Mouse (Mus musculus): ENCODE results near the gene Prss43. TPM values are rescaled to one million over a fixed set of nuclear protein-coding genes. Genes with fewer than 3 reads are reported as not detected.

The Prss43 gene
- total RNA-seq, 2 experiments from 2014 or later: not detected

Other genes starting within 250 kb of the Prss43 start
- 1 to 10 TPM; 1.6 to 2.2 TPM for gene Nradd, start 202.2 kb upstream of the Prss43 start, total RNA-seq (2021)
- gene Nbeal2, start 172.5 kb upstream of the Prss43 start, total RNA-seq (2021): 1 to 10 TPM; 2.2 to 3.4 TPM
- gene Ccdc12, start 170.2 kb upstream of the Prss43 start, total RNA-seq (2021): 10 to 100 TPM; 50.3 to 53.6 TPM
- 100 to 1,000 TPM; 260 to 321 TPM for gene Myl3, start 84.8 kb upstream of the Prss43 start, total RNA-seq (2021)
- 10 to 100 TPM in 1 of 2 experiments, 1 to 10 TPM in 1; 4.1 to 11.8 TPM for gene Pth1r, start 79.5 kb upstream of the Prss43 start, total RNA-seq (2021)
- gene Prss42, start 28.5 kb upstream of the Prss43 start, total RNA-seq (2021): not detected
- not detected for gene Prss44, start 12.7 kb upstream of the Prss43 start, total RNA-seq (2021)
- not detected for gene Prss45, start 7.9 kb downstream of the Prss43 start, total RNA-seq (2021)
- under 1 TPM in 1 of 2 experiments, not detected in 1; 0.29 TPM for gene Prss46, start 17.8 kb downstream of the Prss43 start, total RNA-seq (2021)
- under 1 TPM in 1 of 2 experiments, not detected in 1; 0.41 TPM for gene Prss50, start 31.3 kb downstream of the Prss43 start, total RNA-seq (2021)
- 1 to 10 TPM; 4.5 to 9.7 TPM for gene Als2cl, start 53.2 kb downstream of the Prss43 start, total RNA-seq (2021)
- gene Tmie, start 53.4 kb downstream of the Prss43 start, total RNA-seq (2021): under 1 TPM; 0.47 to 0.54 TPM
- under 1 TPM in 1 of 2 experiments, not detected in 1; 0.99 TPM for gene Fam240a, start 90.2 kb downstream of the Prss43 start, total RNA-seq (2021)
- not detected for gene Tdgf1, start 119.5 kb downstream of the Prss43 start, total RNA-seq (2021)
- gene Lrrc2, start 124.9 kb downstream of the Prss43 start, total RNA-seq (2021): 10 to 100 TPM; 10.6 to 13.7 TPM
- gene Rtp3, start 163.9 kb downstream of the Prss43 start, total RNA-seq (2021): under 1 TPM; 0.92 to 0.93 TPM
- 10 to 100 TPM in 1 of 2 experiments, 1 to 10 TPM in 1; 1.1 to 10.1 TPM for gene Ltf, start 192.6 kb downstream of the Prss43 start, total RNA-seq (2021)
- 1 to 10 TPM; 4.7 to 4.8 TPM for gene Ccrl2, start 230.8 kb downstream of the Prss43 start, total RNA-seq (2021)